Mouse (Mus musculus) ovary, postnatal 36 days (tissue): ENCODE results near the gene Pde11a.

Source experiments
- DNase-seq: peaks from one replicate; pipeline ENCODE4 v3.0.0; 2022; ENCODE audit warnings: low spot score, mixed read lengths

The Pde11a gene

DNA sequence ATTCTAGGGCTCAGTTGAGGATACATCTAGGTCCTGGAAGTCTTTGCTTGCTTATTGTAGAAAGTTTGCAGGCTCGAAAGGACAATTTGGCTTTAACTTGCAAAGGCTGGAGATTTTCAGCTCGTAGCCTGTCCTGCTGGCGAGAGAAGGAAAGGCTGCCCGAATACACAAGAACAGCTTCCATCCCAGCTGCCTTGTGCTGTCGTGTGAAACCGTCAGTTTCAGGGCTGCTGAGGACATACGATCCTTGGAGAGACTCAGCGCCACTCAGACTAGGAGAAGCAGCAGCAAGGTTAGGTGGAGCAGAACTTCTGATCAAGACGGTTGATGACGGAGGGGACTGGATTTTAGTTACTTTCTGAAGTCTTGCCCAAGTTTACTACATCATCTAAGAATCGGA is 287.2 kb downstream of the Pde11a start:
- no peak for DNase-seq

DNA sequence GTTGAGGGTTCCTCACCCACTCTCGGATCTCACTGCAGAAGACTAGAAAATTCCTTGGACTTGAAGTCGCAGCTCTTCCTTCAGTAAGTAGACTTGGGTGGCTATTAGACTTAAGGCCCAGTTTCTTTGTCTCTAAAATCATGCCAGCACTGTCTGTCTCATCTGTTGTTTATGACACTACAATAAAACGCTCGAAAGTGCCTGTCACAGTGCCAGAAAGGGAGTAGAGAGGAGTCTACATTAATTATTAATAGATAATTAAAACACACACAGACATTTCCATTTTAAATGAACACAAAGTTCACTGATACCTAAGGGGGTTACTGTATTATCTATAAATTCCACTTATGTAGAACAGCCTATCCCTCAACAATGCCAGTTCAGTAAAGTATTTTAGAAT is 287.7 kb downstream of the Pde11a start:
- DNase-seq = no peak

DNA sequence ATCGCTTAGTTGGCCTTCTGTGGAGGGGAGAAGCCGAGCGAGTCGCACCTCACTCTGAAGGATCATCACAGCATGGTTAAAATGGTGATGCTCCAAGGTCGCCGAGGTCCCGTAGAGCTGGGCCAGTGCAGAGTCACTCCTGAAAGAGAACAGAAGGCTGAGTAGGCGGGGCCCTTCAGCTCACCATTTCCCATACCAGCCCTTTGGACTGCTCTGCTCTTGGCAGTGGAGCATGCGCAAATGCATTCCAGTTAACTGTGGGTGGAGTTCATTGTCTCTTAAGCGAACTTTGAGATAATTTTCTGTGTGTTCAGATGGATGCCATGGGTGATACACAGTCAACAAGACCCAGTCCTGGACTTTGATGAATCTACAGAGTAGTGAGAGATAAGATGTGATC is 288.5 kb downstream of the Pde11a start:
- DNase-seq = no peak

DNA sequence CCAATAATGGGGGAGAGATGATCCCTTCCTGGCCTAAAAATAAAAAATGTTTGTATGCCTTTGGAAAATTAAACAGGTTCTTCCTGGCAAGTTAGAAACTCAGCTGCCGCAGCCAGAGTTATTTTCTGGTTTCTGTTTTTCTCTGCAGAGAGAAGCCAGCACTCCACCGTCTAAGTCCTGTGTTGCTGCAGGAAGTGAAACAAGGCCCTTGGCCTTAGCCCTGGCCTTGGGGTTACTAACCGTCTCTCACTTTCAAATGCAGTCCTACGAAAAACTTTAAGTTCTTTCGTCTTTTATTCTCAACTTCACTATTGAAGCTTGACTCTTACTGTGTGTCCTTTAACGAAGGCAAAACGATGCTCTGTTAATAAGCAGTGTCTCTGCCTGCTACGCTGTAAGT is 289.0 kb downstream of the Pde11a start:
- no peak for DNase-seq

DNA sequence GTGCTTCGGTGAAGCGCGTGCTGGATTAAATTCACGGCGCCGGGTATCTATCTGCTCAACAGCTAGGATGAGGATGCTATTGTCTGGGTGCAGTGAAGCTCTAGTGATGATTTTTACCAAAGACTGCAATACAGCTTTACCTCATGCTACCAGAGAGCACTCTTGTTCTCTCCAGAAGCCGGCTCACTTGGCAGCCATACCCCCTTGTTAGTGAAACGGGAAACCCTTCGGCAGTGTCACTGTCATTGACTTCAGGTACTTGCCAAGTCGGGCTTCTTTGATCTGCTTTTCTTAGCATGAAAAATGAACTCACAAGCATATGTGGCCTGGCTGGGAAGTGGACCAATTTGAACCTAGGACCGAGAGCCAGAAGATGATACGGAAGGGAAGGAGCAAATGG is 290.8 kb downstream of the Pde11a start:
- no peak for DNase-seq

DNA sequence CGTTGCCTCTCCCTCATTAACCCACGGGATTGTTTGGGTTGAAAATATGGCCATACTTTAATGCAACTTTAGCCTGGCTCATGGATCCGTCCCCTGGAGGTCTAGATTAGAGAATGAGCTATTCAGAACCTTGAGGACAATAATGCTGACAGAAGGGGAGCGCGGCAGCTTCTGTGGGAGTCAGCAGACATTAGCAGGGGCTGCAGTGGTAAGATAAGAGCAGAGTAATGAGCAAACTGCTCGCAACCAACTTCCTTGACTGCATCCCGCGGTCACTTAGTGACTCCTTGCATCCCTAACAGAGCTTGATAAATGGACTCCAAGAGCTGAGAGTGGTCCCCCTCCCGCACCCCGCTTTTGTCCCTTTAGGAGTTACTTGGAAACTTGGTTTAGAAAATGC is 296.4 kb downstream of the Pde11a start:
- no peak for DNase-seq

DNA sequence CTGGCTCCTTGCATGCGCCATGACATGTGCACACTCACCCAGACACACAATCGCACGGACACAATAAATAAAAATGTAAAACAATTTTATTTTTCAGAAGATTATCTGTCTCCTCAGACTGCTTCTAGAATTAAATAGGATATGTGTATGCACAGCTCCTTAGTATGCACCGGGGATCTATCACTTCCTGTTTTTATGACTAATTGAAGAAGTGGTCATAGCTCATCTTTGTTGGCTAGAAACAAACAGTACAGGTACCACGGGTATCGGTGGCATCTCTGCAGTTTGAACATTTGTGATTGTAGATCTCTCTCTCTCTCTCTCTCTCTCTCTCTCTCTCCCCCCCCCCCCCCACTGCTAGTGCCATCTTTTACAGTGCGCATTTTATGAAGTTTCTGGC is 298.5 kb downstream of the Pde11a start:
- DNase-seq = no peak

DNA sequence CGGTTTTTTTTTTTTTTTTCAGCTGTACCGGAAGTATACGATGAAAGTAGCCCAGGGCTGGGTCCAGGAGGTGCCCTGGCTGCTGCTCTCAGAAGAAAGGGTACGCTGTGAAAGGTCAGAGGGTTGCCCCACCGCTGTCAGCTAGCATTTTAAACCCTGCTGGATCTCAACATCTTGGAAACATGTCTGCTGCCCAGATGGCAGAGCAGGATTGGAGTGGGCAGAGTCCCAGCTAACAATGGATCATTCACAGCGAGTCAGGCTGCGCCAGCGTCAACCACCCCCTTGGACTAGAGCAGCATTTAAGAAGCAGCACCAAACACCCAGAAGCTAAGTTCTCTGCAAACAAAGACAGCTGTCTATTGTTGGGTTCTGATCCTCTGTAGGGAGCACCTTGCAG is 308.5 kb downstream of the Pde11a start:
- DNase-seq = no peak

DNA sequence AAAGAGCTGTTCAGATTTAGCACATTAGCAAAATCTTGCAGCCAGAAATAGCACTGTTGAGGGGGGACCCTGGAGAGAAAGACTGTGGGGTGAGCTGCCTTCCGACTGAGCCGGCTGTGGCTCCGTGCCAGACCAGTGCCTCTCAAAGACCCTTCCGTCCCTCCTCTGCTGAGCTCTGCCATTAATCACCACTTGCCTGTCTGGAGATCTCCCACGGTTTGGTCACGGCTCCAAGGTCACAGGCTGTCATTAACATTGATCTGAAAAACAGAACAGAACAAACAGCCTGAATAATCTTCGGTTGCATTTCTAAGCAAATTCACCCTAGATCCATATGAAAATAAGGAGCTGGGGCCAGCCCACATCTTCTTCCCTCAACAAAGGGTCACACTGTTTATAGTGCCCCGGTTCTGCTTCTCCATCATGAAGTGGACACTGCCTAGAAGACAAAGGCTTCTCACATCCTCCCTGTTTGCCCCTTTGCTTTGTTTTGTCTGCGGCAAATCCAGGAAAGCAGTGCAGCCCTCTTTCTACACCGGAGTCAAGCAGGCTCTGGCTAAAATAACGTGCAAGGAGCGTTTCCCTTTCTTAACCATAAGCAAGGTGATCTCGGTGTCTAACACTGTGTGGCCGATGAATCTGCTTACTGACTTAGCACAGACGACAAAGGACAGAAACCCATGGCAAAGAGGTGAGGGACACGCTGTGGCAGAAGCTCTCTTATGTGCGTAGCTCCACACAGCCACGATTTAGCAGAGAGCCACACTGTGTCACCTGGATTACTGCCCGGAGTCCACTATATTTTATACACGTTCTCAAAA is 309.3 kb downstream of the Pde11a start:
- peak; percentile 41 for DNase-seq

DNA sequence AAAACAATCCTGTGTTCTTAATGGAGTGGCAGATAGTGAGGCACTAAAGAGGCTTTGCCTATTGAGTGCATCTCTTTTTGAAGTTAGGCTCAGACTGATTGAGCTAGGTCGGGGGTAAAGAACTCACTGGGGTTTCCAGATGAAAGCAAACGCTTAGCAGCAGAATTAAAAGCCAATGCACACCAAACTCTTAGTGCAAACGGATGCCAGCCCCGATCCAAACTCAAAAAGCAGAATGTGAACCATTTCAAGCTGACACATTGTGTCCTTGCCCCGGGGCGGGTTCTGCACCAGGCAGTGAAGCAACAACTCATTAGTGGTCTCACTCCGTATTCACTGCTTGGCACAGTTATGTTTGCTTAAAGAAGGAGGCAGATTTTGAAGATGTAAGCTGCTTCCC is 321.7 kb downstream of the Pde11a start:
- no peak for DNase-seq

DNA sequence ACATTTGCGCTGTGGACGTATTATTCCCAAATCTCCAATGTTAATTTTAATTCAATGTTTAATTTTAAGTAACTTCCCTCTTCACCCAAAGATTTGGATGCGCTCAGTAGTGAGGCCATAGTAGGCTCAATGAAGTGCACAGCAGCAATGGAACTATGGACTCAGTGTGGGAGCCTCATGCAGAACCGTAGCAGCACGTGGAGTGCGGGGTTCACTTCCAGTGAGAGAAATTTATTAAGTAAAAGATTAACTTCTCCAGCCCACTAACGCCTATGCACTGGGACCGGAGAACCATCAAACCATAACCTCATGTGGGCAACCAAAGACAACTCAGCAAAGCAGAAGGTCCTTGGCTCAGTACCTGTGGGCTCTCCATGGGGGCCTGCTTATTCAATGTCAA is 322.4 kb downstream of the Pde11a start:
- no peak for DNase-seq

DNA sequence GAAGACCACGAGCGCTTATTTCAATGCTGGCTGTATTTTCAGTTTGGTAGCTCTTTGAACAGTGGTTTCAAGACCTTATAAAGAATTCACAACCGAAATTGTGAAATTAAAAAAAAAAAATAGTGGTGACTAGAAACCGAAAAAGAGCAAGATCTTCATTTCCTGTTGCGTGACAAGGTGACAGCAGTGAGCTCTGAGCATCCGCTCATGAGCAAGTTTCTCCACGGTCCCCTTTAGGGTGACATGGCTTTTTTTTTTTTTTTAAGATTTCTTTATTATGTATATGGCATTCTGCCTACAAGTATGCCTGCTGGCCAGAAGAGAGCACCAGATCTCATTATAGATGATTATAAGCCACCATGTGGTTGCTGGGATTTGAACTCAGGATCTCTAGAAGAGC is 323.1 kb downstream of the Pde11a start:
- no peak for DNase-seq

DNA sequence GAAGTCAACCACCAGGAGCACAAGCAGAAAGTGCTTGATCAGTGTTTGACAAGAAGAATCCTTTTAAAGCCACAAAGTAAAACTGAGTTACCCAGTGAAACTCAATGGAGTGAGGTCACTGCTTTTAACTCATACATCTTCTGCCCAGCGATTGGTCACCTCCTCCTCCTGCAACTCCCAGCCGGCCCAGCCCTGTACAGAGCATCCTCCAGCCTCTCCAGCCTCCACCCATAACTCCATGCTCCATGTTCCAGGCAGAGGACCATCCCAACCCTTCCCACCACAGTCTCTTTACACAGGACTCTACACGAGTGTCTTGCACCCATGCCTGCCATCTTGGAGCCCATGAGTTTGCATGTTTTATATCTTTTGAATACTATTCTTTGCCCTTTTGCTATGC is 323.9 kb downstream of the Pde11a start:
- DNase-seq = no peak

DNA sequence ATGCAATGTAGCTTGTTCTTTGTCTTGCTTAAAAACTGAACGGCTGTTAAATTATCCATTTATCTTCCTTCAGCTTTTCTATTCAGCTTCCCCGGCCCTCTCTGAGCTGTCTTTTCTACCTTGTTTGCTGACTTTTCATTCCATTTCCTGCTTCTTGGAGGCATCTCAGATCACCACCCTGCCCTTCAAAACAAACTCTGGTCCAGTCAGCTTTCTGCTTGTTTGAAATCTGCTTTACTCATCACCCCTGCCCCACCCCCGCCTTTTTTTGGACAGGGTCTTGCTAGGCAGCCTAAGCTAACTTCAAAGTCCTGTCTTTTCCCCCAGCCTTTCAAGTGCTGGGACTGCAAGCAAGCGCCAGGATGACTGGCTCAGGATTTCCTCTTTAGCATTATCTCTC is 332.4 kb downstream of the Pde11a start:
- DNase-seq = no peak

DNA sequence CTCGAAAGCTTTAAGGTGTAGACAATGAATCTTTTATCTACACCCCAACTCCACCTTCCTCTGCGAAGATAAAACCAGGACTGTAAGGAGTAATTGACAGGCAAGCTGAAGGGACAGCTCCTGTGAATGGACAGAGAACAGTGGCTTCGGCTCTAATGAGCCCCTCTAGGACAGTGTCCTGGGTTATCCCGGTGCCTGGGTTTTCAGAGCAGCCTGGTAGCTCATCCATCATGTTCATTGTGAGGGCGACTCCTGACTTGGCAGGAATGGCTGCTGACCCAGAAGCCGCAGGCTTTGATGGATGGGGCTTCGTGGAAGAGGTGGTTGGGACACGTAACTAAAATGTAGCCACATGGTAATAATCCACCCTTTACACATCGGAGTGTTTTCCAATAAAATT is 335.7 kb downstream of the Pde11a start:
- DNase-seq = no peak

DNA sequence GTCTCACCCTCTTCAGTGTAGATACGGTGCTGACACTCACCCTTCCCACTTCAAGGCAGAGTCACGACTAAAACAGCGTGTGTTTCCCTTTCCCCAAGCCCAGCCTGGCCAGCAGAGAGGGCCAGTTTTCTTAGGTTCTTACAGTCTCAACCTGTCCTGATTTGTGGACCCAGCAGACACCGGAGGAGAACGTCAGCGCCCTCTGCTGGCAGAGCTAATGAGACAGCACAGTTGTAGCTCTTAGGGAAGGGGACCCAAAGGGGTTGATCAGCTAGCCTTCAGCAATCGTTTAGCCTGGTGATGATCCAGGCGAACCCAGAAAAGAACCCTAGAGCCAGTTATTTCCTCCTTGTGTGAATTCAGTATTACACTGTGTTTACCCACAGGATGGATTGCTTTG is 337.2 kb downstream of the Pde11a start:
- peak; percentile 69 for DNase-seq

DNA sequence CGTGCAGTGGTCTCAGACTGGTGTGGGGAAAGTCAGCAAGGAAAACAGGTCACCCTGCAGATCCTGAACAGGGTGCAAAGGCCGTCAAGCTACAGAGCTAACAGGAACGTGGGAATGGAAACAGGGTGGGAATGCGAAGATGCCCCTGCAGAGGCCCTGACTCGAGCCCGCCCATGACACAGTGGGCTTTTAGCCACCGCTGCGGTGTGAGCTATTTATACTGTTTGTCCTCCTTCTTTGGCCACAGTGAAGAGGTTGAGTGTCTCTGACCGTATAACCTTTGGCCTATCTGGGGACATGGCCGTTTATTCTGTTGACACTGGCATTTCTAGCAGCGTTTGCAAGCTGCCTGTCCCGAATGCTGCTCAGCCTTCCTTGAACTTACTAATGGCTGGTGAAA is 338.9 kb downstream of the Pde11a start:
- no peak for DNase-seq

DNA sequence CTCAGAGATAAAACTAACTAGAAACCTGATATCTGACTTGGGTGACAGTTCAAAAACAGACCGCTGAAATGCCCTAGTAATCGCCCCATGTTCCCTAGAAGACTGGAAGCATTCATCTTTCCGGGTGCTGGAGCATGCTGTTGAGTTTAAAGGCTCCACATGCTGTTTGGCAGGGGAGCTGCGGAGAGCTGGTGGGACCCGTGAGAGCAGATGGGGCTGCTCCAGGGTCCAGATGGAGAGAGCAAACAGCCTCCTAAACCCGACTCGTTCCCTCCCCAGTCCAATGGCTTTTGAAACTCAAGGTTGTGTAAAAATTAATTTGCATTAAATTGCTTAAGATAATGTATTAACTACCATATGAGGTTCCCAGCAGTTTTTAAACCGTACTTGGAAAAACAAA is 339.9 kb downstream of the Pde11a start:
- no peak for DNase-seq

DNA sequence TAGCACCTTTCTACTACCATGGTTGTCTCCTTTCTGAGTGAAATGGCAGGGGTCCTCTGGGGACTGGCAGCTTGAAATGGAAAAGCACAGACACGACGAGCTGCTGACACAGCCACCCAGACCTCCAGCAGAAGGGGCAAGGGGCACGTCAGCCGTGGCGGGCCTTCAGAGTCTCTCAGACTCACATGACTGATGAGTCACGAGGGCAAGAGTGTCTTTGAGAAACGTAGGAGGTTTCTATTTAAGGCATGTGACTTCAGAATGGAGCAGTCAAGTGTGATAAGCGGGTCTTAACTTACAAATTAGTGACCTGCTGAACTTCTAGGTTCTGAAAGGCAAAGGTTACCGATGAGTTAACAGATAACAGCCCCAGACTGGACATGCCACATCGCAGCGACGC is 340.8 kb downstream of the Pde11a start:
- DNase-seq = no peak

DNA sequence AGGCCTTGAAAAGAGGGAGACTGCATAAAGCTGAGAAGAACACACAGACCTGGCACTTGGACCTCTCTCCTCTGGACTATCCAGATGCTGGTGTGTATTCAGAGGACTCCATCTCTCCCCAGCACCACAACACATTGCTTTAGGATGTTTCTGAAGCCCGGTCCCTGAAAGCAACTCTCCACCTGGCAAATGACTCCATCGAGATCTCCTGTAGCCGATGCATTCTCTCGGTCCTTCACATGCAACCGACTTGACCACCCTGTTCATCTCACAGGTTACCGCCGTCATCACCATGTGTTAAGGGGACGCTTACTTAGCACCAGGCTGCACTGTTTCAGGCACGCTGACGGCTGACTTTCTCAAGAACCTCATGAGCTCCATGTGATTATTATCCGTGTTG is 343.7 kb downstream of the Pde11a start:
- no peak for DNase-seq

DNA sequence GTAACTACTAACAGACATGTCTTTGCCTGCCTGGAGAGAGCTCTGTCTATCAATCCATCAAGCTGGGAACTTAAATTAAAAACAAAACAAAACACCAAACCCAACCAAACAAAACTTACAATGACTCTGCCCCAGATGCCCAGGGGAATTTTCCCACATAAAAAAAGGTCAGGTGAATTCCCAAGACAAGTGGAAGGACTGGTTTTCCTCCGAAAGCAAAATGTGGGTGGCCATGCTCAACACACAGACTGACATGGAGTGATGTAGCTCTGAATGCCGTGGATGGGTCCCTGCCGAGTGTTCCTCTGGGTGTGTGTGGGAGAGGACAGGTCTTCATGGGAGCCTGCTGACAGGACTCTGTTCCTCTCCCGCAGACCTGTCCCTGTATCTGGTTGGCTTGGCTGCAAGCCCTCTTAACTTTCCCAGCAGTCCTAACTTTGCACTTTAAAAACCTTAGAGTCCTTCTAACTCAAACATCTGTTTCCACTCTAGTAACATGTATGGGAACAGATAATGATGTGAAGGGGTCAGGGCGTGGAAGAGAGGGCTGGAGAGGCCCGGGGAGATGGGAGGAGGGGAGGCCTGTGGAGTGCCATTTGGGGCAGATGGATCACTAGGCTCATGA is 346.9 kb downstream of the Pde11a start:
- no peak for DNase-seq

DNA sequence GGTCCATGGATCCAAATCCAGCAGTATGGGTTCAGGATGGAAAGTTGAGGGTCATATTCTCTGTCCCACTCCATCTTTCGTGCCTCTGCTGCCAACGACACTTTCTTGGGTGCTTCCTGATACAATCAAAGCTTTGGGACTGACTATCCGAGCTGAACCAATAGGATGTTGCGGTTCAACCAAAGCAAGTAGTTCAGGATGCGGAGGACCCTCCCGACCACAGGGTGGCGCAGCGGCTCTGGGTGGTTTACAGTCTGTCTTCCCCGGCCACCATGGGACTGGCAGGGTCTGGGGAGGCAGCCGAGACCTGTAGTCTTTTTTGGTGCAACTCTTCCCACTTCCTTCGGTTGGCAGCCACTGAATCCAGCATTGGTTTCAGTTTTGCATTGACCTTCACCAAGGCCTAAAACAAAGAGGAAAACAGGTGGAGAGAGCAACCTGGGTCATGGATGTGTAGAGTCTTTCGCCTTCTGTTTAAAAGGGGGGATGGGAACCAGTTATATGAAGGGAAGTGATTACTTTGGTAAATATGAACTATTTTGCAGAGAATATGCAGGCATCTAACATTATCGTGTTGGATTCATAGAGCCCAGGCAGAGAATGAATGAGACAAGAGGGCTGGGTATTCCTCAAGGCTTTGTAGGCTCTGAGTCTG is 347.6 kb downstream of the Pde11a start:
- peak; percentile 74 for DNase-seq

DNA sequence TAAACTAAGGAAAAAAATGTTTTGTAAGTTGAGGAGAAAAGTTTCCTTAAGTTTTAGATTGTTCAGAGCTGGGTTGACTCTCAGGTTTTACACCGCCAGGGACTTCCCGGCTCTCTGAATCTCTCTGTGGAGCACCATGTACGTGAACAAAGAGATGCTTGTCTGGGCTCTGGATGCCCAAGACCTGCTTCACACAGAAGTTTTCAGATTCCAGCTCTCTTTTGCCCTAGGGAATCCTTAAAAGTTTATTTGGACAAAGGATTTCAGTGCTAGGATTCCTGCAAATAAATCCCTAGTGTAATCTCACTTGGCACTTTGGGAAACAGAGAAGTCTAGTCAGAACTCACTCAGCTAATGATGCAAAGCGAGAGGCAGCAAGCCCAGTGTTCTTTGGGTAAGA is 348.9 kb downstream of the Pde11a start:
- no peak for DNase-seq
